Mouse (Mus musculus): ENCODE measurements around the gene Creb5.

The Creb5 gene

DNA sequence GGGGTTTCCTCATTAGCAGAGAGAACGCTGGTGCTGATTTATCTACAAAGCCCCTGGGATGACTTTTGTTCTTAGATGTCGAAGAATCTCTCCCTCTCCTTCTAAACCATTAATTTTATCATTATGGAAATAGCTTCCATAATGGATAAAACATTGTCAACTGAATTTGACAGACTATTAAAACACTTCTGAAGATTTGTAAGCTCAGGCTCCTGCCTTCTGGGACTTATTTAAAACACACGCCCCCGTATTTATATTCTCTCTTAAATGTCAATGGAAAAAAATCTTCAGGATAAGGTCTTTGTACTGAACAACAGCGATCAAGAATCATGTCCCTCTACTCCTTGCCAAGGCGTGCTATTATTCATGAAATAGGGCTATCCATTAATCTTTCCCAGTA is 448.6 kb downstream of the Creb5 start:
- DNase-seq (ENCODE audit: low read depth in 1 of 2, low spot score in 2 of 2) = no peak

DNA sequence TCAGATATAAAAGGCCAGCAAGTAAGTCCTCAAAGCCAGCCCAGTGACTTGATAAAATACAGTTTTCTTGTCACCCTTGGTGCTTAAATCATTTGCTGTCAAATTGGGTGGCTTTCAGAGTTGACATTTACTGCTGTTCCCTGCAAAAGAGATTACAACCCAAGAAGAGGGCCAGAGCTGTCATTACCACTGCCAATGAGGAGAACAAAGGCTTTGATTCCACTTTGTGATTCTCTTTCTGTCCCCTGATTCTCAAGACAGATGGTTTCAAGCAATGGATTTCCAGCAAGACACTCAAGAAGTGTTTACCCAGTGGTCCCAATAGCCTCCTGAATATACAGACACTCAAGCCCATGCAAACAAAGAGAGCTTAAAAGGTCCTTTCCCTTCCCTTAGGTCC is 451.1 kb downstream of the Creb5 start:
- DNase-seq (ENCODE audit: low read depth in 1 of 2, low spot score in 2 of 2) = no peak

DNA sequence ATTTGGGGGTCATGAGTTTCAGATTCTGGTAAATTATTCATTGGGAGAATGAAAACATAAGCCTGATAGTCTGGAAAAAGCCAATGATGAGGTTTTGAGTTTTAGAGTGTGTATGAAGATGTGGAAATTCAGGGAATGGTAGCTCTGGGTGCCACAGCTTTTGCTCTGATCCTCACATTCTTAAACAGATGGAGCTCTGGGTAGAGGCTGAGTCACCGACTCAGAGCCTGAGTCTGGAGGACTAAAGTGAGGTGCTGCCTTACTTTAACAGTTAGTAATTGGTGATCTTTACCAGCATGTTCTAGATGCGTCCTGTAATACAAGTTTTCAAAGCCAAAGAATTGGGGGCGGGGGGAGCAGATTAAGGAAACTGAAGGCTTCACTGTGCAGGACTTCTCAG is 454.2 kb downstream of the Creb5 start:
- no peak for DNase-seq (ENCODE audit: low read depth in 1 of 2, low spot score in 2 of 2)

All from monocyte, adult 2 months (primary cell).